Mouse (Mus musculus) heart, postnatal 14 days (tissue): ENCODE data around the gene AI413582. TPM values are rescaled to one million over a fixed set of nuclear protein-coding genes. Genes with fewer than 3 reads are reported as not detected.

Experiments
- DNase-seq, 2 experiments: peaks; one replicate each; pipeline ENCODE4 v3.0.0; 2021 to 2022
- intact Hi-C: fragments of 180-260 bp; cut with DNase I; formaldehyde crosslinking; loops from one replicate; pipeline ENCODE4 v1.15.1; 2025
- total RNA-seq, 2 experiments: library from RNA; stranded (reverse); gene quantifications; 2 replicates each; pipeline ENCODE4 v1.2.3; 2021

Gene AI413582
- total RNA-seq, 2 experiments from 2014 or later = 10.0 to 10.4 TPM

- intact Hi-C loops = no loop called here
- no peak for DNase-seq
These were observed 7.5 kb downstream of the AI413582 start for GRCm38 (mm10) chr17:27557927-27558661.

DNA sequence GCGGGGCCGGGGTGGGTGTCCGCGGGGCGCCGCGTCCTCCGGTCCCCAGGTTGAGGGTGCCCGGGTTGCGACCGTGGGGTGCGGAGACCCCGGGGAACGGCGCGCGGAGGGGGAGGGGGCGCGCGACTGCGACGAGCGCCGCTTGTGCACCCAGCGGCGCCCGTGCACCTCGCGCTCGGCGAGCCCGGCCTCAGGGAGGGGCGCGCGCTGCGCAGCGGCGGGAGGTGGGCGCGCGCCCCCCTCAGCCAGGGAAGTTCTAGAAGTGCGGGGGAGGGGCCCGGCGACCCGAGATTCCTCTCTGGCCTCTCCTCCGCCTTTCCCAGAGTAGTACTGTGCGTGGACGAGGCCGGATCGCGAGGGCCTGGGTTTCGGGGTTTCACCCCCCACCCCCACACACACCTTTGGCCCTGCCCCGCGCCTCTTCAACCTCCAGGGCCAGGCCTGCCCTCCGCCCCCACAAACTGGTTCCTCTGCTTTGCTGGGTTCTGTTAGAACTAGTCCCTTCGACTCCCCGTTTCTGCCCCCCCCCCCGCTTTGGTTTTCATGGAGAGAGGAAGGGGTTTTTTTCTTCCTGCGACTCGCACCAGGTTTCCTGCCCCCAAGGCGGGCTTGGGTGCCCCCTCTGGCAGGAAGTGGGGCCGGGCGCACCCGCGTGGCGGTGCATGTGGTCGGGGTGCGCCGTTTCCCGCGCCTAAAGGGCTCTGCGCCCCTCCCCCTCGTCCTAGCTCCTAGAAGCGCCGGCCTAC, 8.2 kb downstream of the AI413582 start:
- DNase-seq = no peak
- intact Hi-C loops = no loop called here

DNA sequence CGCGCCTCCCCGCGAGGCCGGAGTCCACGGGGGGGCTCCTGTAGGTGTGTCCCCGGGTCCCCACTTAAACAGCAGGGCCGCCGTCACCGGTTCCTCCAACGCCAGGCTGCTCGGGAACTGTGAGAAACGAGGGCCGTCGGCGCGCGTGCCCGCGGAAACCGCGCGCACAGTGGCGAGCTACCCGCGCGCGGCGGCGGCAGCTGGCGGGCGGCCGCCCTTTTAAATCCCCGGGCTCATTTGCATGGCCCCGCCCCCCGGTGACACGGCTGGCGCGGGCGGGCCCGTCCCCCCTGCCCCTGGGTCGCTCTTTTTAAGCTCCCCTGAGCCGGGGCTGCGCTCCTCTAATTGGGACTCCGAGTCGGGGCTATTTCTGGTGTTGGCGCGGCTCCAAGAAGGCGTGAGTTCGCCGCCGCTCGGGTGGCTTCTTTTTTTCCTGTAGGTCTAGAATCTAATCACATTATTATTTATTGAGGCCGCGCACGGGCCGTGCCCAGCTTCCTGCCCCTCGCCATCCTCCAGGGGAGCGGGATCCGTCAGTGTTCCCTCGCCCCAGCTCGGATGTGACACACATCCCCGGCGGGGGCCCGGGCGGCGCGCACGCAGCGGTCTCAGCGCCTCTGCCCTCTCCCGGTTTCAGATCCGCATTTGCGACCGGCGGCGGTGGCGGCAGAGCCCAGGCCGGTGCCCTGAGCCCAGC, 9.1 kb downstream of the AI413582 start, which contains the start of gene Hmga1:
Hmga1 (plus strand) TSS at position 183 of the 697 bp plus-strand sequence.
- peak; percentile 90 to 91 for DNase-seq
- intact Hi-C loops = no loop called here

DNA sequence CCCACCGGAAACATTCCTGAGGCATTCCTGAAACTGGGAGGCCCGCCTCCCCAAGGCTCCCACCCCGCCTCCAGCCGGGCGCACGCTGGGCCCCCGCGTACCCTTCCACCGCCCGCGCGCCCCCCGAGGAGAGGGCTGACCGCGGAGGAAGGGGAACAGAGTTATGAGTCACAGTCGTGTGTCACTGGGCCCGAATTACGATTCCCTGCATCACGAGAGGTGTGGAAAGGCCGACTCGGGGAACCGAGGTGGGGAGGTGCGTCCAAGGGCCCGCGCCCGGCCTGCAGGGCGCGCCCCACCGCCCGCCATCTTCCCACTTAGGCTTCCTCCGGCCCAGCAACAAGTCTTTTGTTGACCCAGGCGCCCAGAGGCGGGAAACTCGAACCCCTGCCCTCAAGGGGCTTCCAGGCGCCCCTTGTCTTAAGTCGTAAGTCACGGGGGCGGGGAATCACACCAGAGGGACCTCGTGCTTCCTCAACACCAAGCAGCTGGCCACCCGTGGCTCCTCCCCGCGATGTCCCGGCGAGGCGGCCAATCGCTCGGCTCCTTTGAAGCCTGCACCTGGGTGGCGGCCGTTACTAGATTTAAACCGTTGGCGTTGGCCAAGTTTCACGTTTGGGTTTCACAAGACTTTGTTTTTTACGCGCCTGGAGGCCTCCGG, 9.9 kb downstream of the AI413582 start:
- DNase-seq = peak; percentile 58 to 64
- intact Hi-C loops = no loop called here

DNA sequence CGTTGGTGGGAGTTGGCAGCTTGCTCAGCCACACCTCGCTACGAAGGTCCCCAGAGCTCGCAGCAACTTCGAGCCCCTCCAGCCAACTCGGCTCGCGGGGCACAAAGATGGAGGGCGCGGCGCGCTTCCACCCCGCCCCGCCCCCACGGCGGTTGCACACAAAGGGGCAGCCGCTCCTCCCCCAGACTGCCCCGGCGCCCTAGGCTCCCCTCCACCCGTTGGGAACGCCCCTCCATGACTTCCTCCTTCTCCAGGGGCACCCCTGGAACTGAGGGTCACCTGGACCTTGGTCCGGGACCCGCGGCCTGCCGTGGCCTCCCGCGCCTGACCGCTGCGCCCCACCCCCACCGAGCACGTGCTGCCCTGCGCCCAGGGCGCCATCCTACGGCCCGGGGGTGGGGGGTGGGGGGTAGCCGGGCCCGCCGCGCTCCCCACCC, 10.5 kb downstream of the AI413582 start:
- intact Hi-C loops = no loop called here
- peak in 1 of 2 experiments; percentile 38 for DNase-seq

DNA sequence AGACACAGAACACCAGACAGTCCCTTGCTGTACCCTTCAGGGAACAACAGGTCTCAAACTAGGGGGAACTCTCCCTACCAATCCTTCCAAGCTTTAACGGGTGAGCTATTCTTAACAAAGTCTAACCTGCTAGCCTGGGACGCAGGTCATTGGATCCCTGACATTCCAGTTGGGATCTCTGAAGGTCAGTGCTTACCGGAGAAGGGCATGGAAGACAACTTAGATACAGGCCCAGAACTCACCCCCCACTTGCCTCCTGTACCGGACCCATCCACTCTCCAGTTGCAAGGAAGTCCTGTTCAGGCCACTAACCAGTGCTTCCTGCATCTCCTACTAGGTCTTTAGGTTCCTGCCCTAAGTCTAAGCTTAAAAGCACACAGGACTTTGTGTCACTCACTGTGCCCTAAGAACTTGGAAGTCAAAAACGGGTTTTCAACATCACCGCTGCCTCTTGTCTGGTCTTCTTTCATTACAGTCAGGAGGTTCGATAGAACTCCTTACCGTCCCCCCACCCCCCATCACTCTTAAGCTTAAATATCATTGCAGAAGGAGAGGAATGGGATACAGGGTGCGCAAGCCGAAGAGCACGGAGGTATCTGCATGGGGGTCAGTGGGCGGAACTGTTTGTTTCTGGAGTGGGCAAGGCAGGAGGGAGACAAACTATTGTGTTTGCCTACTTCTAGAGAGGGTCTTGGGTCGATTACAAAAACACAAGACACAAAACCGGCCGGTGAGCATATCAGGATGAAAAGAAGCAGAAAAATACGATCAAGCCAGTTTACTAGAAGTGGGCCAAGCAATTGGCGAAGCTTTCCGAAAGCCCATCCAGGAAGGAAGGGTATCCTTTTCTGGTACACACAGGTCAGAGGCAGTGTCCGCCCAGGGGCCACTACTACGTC, 11.2 kb downstream of the AI413582 start:
- no peak for DNase-seq
- intact Hi-C loops = no loop called here

DNA sequence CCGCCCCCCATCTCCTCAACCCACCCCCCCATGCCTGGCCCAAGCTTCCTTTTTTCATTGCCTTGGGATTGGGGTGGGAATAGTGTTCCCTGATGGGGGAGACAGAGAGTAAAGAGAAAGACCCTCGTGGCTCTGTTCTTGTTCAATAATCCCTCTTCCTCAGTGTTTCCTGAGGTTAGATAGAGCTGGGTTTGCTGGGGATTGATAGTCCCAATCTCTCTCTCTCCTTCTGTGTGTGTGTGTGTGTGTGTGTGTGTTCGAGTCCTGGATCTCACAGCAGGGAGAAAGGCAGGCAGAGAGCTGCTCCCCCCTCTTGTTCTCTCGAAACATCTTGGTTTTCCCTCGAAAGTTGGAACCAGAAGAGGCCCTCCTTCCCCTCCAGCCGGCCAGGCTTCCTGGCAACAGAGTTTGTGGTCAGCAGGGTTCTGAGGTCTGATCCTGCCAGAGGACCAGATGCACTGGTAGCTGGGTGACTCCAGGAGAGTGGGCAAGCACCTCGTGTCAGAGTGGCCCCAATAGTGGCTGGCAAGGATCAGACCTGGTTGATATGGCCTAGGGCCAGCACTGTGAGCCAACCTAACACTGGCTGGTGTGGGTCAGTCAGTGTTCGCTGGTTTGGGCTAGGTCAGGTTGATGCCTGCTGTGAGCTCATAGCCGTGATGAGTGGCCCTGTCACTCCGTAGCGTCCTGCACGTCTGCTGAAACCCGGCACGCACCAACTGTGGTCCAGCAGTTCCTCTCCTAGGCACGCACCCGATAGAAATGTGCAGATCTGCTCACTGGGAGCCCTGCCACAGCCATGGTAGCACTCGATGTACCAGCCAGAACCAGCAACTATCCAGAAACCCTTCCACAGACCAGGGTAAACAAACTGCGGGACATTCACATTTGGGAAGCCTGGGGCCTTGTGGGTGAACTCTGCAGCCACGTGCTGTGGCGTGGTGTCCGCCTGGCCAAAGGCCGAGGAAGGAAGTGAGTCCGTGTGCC, 13.0 kb downstream of the AI413582 start:
- intact Hi-C loops = no loop called here
- DNase-seq = no peak

GRCm38 (mm10) chr17:27551393-27551940, 14.1 kb downstream of the AI413582 start:
- intact Hi-C loops = no loop called here
- no peak for DNase-seq

- intact Hi-C loops = no loop called here
- DNase-seq = peak in 1 of 2 experiments; percentile 42
These were observed 16.3 kb downstream of the AI413582 start for GRCm38 (mm10) chr17:27549234-27549633.

- intact Hi-C loops = no loop called here
- peak; percentile 57 to 66 for DNase-seq
These were observed 18.2 kb downstream of the AI413582 start for GRCm38 (mm10) chr17:27547253-27547868.

GRCm38 (mm10) chr17:27546574-27547085, 18.9 kb downstream of the AI413582 start:
- intact Hi-C loops = no loop called here
- DNase-seq = no peak

GRCm38 (mm10) chr17:27545991-27546390, 19.6 kb downstream of the AI413582 start:
- intact Hi-C loops = no loop called here
- DNase-seq = no peak

DNA sequence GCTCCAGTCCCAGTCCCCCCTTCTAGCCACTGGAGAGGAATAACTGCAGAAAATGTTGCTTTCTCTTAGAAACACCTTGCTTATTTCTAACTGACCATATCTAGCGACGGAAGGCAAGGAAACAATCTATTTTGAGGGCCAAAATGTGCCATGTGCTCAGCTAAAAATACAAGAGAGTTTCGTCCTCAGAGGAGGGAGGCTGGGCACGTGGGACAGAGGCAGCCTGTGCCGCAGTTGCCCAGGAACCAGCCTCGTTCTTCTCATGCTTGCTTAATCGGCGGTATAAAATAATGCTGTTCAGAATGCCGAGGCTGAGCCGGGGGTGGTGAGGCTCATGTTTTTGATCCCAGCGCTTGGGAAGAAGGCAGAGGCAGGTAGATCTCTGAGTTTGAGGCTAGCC, 21.0 kb downstream of the AI413582 start:
- intact Hi-C loops = no loop called here
- no peak for DNase-seq

DNA sequence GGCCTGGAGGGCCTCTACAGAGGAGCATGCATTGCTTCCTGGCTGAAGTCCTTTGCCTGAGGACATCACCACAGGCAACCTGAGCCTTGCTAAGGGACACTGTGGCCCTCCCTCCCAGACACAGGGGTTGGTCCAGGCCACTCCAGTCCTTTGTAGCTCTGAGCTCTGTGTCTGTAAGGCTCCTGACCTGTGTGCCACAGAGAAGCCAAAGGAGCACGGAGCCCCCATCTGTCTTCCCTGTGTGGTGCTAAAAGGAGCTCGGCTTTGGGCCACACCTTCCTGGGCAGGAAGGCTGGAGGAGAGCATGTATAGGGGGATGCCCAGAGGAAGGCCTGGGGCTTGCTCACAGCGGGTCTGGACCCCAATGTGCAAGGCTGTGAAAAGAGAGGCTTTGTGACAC, 23.6 kb downstream of the AI413582 start:
- intact Hi-C loops = no loop called here
- no peak for DNase-seq

GRCm38 (mm10) chr17:27541261-27541660, 24.3 kb downstream of the AI413582 start:
- no peak for DNase-seq

DNA sequence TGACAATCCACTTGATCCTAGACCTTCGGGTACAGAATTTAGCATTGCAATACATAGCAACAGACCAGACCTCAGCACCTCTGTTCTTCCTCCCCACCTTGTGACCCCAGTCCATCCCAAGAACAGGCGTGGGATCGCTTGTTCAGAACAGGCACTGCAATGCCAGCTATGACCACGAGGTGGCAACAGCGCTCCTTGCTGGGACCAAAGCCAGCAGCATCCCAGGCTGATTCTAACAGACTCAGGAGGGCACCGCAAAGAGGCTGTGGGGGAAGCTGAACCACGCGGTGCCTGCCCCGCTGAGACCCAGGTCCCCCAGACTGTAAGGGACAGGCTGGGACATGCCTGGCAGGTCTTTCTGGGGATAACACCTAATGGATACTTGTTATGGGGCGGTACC, 30.8 kb downstream of the AI413582 start:
- intact Hi-C loops = loop anchor here (5.0 kb wide), 1 partner anchor 228 kb away; no protein-coding TSS in a partner anchor

More at GRCm38 (mm10) chr17:27541261-27541660, 24.3 kb downstream of the AI413582 start:
- intact Hi-C loops = no loop called here

GRCm38 (mm10) chr17:27533354-27533753, 32.2 kb downstream of the AI413582 start:
- intact Hi-C loops = loop anchor here (5.0 kb wide), 1 partner anchor 229 kb away; no protein-coding TSS in a partner anchor
- DNase-seq = no peak

More for the DNA sequence above, 30.8 kb downstream of the AI413582 start:
- DNase-seq = peak; percentile 85 to 95
